Mouse (Mus musculus) liver, adult 2 months (tissue): ENCODE measurements around the gene Otud7a. TPM values are rescaled to one million over a fixed set of nuclear protein-coding genes. Genes with fewer than 3 reads are reported as not detected.

Experiments
- DNase-seq: peaks from one replicate; pipeline ENCODE4 v3.0.0-alpha.2; 2011; ENCODE audit warnings: low read depth, low spot score; ENCODE audit errors: extremely low read depth
- H3K27ac ChIP-seq: fragments of 200-500 bp; replicated peaks from 2 replicates; pipeline ENCODE4 v1.5.1; 2012; ENCODE audit warnings: low read depth, mild to moderate bottlenecking, control low read depth, inconsistent platforms, low read length; ENCODE audit not compliant: insufficient read depth
- H3K27me3 ChIP-seq: fragments of 200-500 bp; 2 replicates; pipeline ENCODE4 v1.6.1; 2012; ENCODE audit warnings: mild to moderate bottlenecking, moderate library complexity, low read length, inconsistent platforms; ENCODE audit not compliant: control insufficient read depth, insufficient read depth
- H3K36me3 ChIP-seq: fragments of 200-500 bp; 2 replicates; pipeline ENCODE4 v1.6.1; 2012; ENCODE audit warnings: low read length, inconsistent platforms; ENCODE audit not compliant: control insufficient read depth, insufficient read depth
- H3K4me1 ChIP-seq: fragments of 200-500 bp; 2 replicates; pipeline ENCODE4 v1.6.1; 2011; ENCODE audit warnings: low read length; ENCODE audit not compliant: control insufficient read depth, insufficient read depth
- H3K4me3 ChIP-seq: fragments of 200-500 bp; 2 replicates; pipeline ENCODE4 v1.5.1; 2011; ENCODE audit warnings: low read depth, mild to moderate bottlenecking, control low read depth, low read length, moderate library complexity; ENCODE audit not compliant: insufficient read depth
- H3K79me2 ChIP-seq: fragments of 200-500 bp; 2 replicates; pipeline ENCODE4 v1.6.1; 2012; ENCODE audit warnings: inconsistent platforms, mild to moderate bottlenecking, low read length, moderate library complexity; ENCODE audit not compliant: control insufficient read depth, insufficient read depth
- H3K9ac ChIP-seq: fragments of 200-500 bp; 2 replicates; pipeline ENCODE4 v1.6.1; 2012; ENCODE audit warnings: low read depth, mild to moderate bottlenecking, control low read depth, inconsistent platforms, low read length
- CTCF ChIP-seq: fragments of 200-500 bp; IDR thresholded peaks from 2 replicates; pipeline ENCODE4 v1.5.1; 2011; ENCODE audit warnings: low read depth, low read length, control low read depth
- POLR2A ChIP-seq: fragments of 200-500 bp; IDR thresholded peaks from 2 replicates; pipeline ENCODE4 v1.6.1; 2011; ENCODE audit warnings: low read length, control low read depth; ENCODE audit not compliant: insufficient read depth; ENCODE audit errors: extremely low read depth
- WGBS: fragments of 180-500 bp; shearing (Covaris S2); methylation state at CpG from one replicate; pipeline ENCODE4 v1.1.7; 2018; 5-methylcytosine and 5-hydroxymethylcytosine counted together
- polyA plus RNA-seq: library from polyadenylated mRNA; depleted of rRNA; stranded (reverse); fragments of >200 nt; gene quantifications from 2 replicates; pipeline ENCODE4 v1.2.3, GENCODE M21; 2012
- total RNA-seq: library from RNA; depleted of rRNA; stranded (reverse); fragments of >200 nt; gene quantifications from 2 replicates; pipeline ENCODE4 v1.2.3, GENCODE M21; 2014

Otud7a gene
- total and polyA plus RNA-seq, 2 experiments, result not detected

GRCm38 (mm10) chr7:63604827-63605226 lies 160.3 kb downstream of the Otud7a start:
- Histone ChIP-seq H3K79me2 (no peaks in the 10 kb centered on the region), H3K4me3 (no peak overlapping the region), H3K4me1 (no peaks in the 10 kb centered on the region), H3K27me3 (no peaks in the 10 kb centered on the region), H3K27ac (no peak overlapping the region), H3K9ac (no peak overlapping the region), H3K36me3 (no peaks in the 10 kb centered on the region)
- WGBS, result 93% methylated on average over 1 of the region's 1 CpGs
- no peak for DNase-seq
- TF ChIP-seq CTCF (no peak), POLR2A (no peak)

- no peak for DNase-seq
- WGBS, result 76% methylated on average over 3 of the region's 3 CpGs
Measured at GRCm38 (mm10) chr7:63617018-63617417, 172.5 kb downstream of the Otud7a start.

GRCm38 (mm10) chr7:63620776-63621340 lies 176.3 kb downstream of the Otud7a start:
- no peak for DNase-seq
- H3K4me1 ChIP-seq, result no peaks in the 10 kb centered on the region
- no peaks in the 10 kb centered on the region for H3K79me2 ChIP-seq
- H3K36me3 ChIP-seq, result no peaks in the 10 kb centered on the region
- 80% methylated on average over 5 of the region's 5 CpGs for WGBS
- TF ChIP-seq CTCF, result no peak
- TF ChIP-seq POLR2A, result no peak
- H3K9ac ChIP-seq, result no peak overlapping the region
- H3K4me3 ChIP-seq, result no peak overlapping the region
- H3K27ac ChIP-seq, result no peak overlapping the region
- H3K27me3 ChIP-seq, result 0 out of 2 replicates have a peak, but pooled peaks cover 3% of the 10 kb centered on the region

More at GRCm38 (mm10) chr7:63617018-63617417, 172.5 kb downstream of the Otud7a start:
- Histone ChIP-seq H3K4me1 (no peaks in the 10 kb centered on the region), H3K9ac (no peak overlapping the region), H3K27ac (no peak overlapping the region), H3K36me3 (no peaks in the 10 kb centered on the region), H3K79me2 (no peaks in the 10 kb centered on the region), H3K4me3 (no peak overlapping the region), H3K27me3 (no peaks in the 10 kb centered on the region)
- TF ChIP-seq CTCF, result no peak
- TF ChIP-seq POLR2A, result no peak

GRCm38 (mm10) chr7:63637651-63638050 lies 193.1 kb downstream of the Otud7a start:
- Histone ChIP-seq H3K27ac (no peak overlapping the region), H3K79me2 (no peaks in the 10 kb centered on the region), H3K27me3 (no peaks in the 10 kb centered on the region), H3K36me3 (no peaks in the 10 kb centered on the region), H3K4me3 (no peak overlapping the region), H3K9ac (no peak overlapping the region), H3K4me1 (no peaks in the 10 kb centered on the region)
- no peak for DNase-seq
- 80% methylated on average over 3 of the region's 3 CpGs for WGBS
- TF ChIP-seq CTCF (no peak), POLR2A (no peak)

GRCm38 (mm10) chr7:63644002-63644401 lies 199.5 kb downstream of the Otud7a start:
- Histone ChIP-seq H3K27me3 (no peaks in the 10 kb centered on the region), H3K9ac (no peak overlapping the region), H3K4me1 (no peaks in the 10 kb centered on the region), H3K4me3 (no peak overlapping the region), H3K36me3 (no peaks in the 10 kb centered on the region), H3K27ac (no peak overlapping the region), H3K79me2 (no peaks in the 10 kb centered on the region)
- 82% methylated on average over 1 of the region's 1 CpGs for WGBS
- no peak for TF ChIP-seq POLR2A
- no peak for TF ChIP-seq CTCF
- DNase-seq, result no peak

- 53% methylated on average over 1 of the region's 1 CpGs for WGBS
- H3K4me3 ChIP-seq, result no peak overlapping the region
- H3K9ac ChIP-seq, result no peak overlapping the region
- H3K79me2 ChIP-seq, result no peaks in the 10 kb centered on the region
- no peak for DNase-seq
- TF ChIP-seq CTCF (no peak), POLR2A (no peak)
- no peaks in the 10 kb centered on the region for H3K27me3 ChIP-seq
- no peaks in the 10 kb centered on the region for H3K36me3 ChIP-seq
- H3K4me1 ChIP-seq, result no peaks in the 10 kb centered on the region
- no peak overlapping the region for H3K27ac ChIP-seq
Measured at GRCm38 (mm10) chr7:63647136-63647535, 202.6 kb downstream of the Otud7a start.
